Mouse (Mus musculus): ENCODE measurements at regions not wholly inside any gene's neighbourhood (a gene's known extent, or its start where the extent isn't known, plus 50 kb on each side); places are given as distances from the start of the nearest gene placed in this dataset.

GRCm38 (mm10) chr16:21274012-21274528 is 69.5 kb downstream of the Ephb3 start:
- no peak for DNase-seq
- intact Hi-C loops (cut with DNase I) = no loop called here

GRCm38 (mm10) chr16:21277789-21278342 is 73.3 kb downstream of the Ephb3 start:
- no peak for DNase-seq
- intact Hi-C loops (cut with DNase I) = no loop called here

GRCm38 (mm10) chr16:21278387-21278786 is 73.8 kb downstream of the Ephb3 start:
- no peak for DNase-seq
- intact Hi-C loops (cut with DNase I) = no loop called here

DNA sequence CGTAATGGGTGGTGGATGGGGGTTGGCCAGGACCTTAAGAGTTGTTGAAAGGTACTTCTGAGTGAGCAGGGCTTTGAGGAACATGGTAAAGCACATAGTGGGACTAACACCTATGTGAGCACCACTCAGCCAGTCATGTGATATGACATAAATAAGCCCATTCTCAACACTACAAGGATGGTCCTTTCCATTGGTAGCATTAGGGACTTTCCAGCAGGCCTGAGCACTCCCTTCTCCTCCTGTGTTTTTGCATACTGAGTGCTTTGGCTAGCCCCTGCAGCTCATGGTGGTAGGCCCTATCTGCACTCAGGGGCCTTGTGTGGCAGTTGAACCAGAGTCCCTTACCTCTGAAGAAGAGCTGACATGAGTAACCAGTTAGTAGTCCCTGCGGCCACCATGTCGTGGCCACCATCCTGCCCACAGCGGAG is 75.7 kb downstream of the Ephb3 start:
- no peak for DNase-seq

DNA sequence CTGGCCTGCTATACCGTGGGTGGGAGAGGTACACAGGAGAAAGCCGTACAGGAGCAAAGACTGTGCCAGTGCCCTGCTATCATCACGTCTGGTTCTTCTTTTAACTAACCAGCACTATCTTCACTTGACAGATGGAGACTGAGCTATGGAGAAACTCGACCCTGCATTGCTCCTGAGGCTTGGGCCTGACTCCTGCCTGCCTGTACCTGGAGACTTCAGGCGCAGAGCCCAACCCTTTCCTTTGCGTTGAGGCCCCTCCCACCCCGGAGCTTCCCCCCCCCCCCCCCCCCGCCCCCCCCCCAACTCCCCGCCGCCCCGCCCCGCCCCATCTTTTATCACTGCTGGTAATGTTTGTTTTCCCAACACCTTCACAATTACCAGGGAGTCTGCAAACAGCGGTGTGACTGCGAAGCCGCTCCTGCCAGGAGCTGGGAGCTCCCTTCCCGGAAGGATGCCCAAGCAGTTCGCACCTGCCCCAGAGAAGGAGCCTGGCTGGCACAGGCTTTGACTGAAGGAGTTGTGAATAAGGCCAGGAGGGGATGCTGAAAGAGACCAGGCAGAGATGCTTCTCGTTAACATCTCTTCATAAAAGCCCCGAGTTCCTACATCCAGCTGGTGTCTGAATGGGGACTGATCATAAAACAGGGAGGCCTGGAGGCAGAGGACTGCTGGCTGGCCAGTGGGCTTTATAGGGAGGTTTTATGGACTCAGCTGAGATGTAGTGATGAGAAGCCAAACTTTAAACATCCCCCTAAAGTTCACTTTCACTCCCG is 77.6 kb downstream of the Ephb3 start:
- intact Hi-C loops (cut with DNase I) = no loop called here
- DNase-seq = no peak

More for the DNA sequence above, 75.7 kb downstream of the Ephb3 start:
- intact Hi-C loops (cut with DNase I) = no loop called here

- intact Hi-C loops (cut with DNase I) = loop anchor here (5.0 kb wide), 1 partner anchor 34 kb away; no protein-coding TSS in a partner anchor
- no peak for DNase-seq
These were observed 81.5 kb downstream of the Ephb3 start for GRCm38 (mm10) chr16:21286099-21286498.

DNA sequence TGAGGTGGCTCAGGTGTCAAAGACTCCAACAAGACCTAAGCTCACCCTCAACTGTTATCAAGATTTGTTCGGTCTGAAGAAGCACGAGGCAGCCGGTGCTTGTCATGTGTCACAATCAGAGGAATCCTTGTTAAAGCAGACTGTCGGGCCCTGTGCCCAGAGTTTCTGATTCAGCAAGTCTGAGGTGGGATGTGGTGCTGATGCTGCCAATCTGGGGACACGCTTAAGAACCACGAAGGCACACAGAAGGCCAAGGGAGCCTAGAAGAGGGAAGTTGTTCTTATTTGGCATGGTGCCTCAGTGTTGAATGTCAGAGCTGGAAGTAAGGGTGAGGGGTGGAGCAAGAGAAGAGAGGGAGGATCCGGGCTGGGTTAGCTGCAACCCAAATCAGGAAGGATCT is 85.0 kb downstream of the Ephb3 start:
- DNase-seq = no peak
- intact Hi-C loops (cut with DNase I) = loop anchor here (5.0 kb wide), 1 partner anchor 37 kb away; no protein-coding TSS in a partner anchor

- intact Hi-C loops (cut with DNase I) = no loop called here
- no peak for DNase-seq
These were observed 88.5 kb downstream of the Ephb3 start for GRCm38 (mm10) chr16:21293010-21293409.

- DNase-seq = peak in 1 of 2 experiments; percentile 21
- intact Hi-C loops (cut with DNase I) = no loop called here
These were observed 89.0 kb downstream of the Ephb3 start for GRCm38 (mm10) chr16:21293569-21293968.

DNA sequence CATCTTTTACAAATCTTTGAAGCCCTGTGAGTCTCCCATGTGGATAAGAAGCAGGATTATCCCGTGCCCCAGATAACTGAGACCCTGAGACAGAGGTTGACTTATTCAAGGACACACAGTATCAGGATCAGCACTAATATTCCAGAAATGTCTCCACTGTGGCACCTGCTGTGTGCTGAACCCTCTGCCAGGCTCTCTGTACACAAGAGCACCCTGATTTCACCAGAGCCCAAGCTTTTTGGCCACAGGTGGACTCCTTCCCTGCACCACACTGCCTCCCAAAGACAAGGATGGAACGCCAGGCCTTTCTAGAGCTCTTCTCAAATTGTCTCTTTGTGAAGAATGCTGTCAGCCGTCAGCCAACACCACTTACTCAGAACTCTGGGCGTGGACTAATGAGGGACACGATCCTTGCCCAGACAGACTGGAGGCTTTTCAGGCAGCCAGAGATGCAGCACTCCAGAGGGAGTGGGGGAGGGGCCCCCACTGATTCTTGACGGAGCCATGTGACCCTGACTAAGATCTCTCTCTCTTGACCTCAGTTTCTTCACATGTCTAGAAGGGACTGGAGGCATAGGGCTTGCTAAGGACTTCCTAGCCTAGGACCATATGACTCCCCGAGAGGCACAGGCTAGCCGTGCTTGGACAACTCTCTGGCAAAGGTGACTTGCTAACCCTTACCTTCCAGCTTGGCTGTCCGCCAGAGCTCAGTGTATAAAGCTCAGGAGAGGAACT is 90.3 kb downstream of the Ephb3 start:
- intact Hi-C loops (cut with DNase I) = loop anchor here (5.0 kb wide), 2 partner anchors 47 to 48 kb away; no protein-coding TSS in a partner anchor
- peak; percentile 54 to 58 for DNase-seq

DNA sequence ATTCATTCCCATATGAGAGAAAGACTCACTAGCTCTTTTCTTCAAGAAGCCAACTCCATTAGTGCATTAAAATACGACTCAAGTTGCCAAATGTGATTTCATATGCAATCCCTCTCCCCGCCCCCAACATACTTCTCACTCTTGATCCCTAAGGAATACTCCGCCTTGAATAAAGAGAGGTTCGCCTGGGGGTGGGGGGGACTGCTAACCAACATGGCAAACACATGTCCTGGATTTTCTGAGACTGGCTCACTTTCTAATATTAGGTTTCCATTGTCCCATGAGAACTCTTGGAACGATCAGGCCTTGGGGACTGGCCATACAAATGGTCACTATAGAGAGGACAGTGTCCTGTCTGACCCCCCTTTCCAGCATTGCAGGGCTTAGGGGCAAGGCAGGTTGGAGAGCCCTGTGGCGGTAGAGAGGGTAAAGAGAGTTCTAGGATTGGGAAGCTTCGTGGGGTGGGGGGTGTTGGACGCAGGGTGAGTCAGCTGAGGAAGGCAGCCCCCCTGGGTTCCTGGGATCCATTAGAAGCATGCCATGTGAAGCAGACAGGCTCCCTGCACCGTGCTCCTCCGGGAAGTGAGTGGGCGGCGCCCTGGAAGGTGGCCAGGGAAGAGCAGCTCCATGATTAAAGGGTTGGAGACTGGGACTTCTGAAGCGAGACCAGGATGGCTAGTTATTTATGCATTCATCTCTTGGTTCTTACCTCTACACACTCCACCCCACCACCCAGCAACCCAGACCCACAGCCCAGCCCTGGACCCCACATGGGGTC is 91.6 kb downstream of the Ephb3 start:
- intact Hi-C loops (cut with DNase I) = loop anchor here (5.0 kb wide), 2 partner anchors 46 to 49 kb away; no protein-coding TSS in a partner anchor

DNA sequence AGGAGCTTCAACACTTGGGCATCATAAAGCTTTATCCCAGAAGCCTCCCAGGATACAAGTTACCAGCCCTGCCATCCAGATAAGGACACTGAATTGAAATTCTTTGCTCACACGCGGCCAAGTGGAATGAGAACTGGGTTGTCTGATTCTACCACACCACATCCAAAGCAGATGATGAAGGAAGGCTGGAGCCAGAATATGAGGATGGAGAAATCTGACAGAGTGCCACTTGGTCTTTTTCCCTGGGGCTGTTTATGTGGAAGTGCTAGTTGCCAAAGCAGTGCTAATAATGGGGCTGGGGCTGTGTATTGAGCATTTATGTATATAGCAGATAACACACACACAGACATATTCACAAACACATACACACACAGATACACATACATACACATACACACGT is 92.2 kb downstream of the Ephb3 start:
- no peak for DNase-seq
- intact Hi-C loops (cut with DNase I) = loop anchor here (5.0 kb wide), 2 partner anchors 46 to 49 kb away; no protein-coding TSS in a partner anchor

More for the DNA sequence above, 91.6 kb downstream of the Ephb3 start:
- DNase-seq = peak in 1 of 2 experiments; percentile 32

DNA sequence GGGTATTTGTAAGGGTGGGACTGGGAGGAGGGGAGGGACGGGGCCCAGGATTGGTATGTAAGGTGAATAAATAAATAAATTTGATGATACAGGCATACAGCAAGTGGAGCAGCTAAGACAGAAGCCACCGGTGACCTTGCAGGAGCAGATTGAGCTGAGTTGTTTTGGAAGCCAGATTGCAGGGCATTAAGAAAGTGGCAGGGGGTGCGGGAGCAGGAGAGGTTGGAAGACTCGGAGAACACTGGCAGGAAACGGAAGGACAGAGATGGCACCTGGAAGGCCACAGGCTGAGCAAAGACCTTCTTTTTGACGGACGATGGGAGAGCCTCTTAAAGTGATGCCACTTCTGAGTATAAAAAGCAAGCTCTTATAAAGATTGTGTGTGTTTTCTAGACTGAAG is 94.3 kb downstream of the Ephb3 start:
- intact Hi-C loops (cut with DNase I) = loop anchor here (5.0 kb wide), 2 partner anchors 43 to 52 kb away; no protein-coding TSS in a partner anchor
- DNase-seq = no peak

GRCm38 (mm10) chr16:21305859-21306258 is 101.3 kb downstream of the Ephb3 start:
- intact Hi-C loops (cut with DNase I) = no loop called here
- DNase-seq = no peak

DNA sequence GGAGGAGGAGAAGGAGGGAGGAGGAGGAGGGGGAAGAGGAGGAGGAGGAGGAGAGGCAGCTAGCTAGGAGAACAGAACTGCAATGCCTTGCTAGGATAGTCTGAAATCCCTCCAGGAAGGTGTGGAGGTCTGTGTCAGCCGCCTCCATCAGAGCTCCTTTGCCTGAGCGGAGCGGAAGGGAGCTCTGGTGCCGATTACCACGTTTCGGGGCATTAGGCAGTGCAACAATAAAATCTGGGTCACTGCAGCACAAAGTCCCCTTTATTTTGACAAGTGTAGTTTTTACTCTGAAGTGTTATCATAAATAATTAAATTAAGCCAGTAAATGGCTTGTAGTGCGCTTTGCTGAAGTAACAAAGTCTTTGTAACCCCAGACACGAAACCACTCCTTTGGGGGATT is 104.0 kb downstream of the Ephb3 start:
- DNase-seq = no peak
- intact Hi-C loops (cut with DNase I) = no loop called here

DNA sequence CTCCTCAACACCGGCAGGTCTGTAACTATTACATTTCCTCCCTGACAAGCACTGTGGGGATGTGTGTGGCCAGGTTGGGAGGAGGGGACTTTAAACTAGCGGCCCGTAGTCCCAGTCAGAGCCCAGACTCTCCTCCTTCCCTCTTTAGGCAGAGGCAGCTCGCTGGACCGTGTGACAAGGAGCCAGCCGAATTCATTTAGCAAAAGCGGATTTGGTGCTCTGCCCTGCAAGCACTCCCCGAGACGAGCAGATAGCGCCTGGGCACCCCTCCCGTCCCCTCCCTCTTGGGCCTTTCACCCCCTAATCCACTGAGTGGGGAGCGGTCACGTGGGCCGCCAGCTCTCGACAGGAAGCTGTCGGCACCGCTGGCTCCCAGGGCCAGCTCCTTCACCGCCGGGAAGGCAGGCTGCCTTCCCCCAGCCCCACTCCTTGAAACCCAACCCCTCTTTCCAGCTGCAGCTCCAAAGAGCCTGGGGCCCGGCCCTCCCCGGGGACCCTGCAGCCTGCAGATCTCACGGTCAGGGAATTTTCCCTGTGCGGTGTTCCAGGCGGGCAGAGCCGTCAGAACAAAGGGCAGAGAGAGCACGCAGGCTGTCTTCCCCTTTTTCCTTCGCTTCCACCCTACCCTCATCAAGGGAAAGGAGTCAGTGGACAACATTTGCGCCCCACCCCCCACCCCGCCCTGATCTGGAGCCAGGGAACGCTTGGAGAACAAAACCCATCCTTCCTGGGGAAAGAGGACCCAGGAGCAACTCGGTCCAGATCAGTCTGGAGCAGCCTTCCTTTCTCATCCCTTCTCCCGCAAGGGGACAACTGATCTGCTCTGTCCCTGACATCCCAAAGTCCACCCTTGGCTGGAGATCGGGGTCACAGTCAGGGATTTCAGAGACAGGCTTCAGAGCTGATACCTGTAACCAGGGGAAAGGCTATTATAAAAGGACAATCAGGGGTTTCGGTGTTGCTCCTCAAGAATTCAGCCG is 106.4 kb downstream of the Ephb3 start:
- intact Hi-C loops (cut with DNase I) = no loop called here
- peak; percentile 63 to 66 for DNase-seq

- DNase-seq = no peak
These were observed 107.2 kb downstream of the Ephb3 start for GRCm38 (mm10) chr16:21311781-21312180.

GRCm38 (mm10) chr16:21315751-21316151 is 107.2 kb upstream of the Vps8 start:
- intact Hi-C loops (cut with DNase I) = no loop called here

More at GRCm38 (mm10) chr16:21311781-21312180, 107.2 kb downstream of the Ephb3 start:
- intact Hi-C loops (cut with DNase I) = no loop called here

More at GRCm38 (mm10) chr16:21315751-21316151, 107.2 kb upstream of the Vps8 start:
- no peak for DNase-seq
